Mouse (Mus musculus): ENCODE data around the gene Ldhb.
"Not testable (repeated sequence)": the region's sequence is repeated elsewhere in the genome, so short reads cannot be mapped to it uniquely, and the experiment has no call there.

Ldhb gene

DNA sequence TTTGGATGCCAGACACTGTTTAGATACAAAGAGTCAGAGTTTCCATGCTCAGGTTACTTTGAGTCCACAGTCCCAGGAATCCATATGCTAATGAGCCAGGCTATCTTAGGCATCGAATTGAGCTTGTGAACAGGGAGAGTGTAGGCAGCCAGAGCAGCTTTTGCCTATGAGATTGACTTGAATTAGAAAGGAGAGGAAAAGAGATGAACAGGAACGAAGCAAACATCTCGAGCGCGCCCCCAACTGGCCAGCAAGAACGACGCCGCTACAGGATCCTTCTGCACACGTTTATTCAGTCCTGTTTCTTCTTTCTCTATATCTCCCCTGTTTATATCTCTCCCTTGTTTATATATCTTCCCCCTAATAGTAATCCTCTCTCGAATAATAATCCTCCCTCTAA lies 7.2 kb upstream of the Ldhb start:
- no peak for DNase-seq (ENCODE audit: low read depth, low spot score)

DNA sequence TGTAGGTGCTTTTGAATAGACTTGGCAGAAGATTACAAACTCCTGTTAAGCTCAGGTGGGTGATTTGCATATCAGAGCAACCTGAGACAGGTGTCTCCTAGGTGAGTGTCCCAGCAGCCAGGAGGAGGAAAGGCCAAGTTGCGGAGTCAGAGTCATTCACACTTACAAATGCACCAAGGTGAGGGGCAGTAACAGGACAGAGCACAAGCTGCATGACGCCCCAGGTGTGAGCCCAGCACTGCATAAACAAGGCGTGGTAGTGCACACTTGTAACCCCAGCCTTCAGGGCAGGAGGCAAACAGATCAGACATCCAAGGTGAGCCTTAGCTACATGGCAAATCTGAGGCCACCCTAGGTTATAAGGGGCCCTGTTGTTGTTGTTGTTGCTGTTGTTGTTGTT lies 5.1 kb upstream of the Ldhb start:
- DNase-seq (ENCODE audit: low read depth, low spot score): no peak

- no peak for DNase-seq (ENCODE audit: low read depth, low spot score)
These were observed 3.9 kb upstream of the Ldhb start for GRCm38 (mm10) chr6:142511516-142512135.

DNA sequence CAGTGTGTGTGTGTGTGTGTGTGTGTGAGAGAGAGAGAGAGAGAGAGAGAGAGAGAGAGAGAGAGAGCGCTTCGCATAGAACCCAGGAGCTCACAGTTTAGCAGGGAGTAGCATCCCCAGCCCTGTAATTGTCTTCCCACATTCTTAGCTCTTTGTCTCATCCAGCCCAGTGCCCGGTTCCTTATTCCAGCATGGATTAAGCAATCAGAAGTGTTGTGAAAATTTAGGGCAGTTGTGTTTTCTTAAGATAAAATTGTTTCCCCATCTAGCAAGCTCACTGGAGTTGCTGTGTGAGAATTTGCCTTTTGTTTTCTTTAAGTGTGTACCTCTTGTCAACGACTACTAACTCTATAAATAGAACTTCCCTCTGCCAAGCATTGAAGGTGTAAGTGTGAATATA lies 906 bp upstream of the Ldhb start:
- no peak for DNase-seq (ENCODE audit: low read depth, low spot score)

DNA sequence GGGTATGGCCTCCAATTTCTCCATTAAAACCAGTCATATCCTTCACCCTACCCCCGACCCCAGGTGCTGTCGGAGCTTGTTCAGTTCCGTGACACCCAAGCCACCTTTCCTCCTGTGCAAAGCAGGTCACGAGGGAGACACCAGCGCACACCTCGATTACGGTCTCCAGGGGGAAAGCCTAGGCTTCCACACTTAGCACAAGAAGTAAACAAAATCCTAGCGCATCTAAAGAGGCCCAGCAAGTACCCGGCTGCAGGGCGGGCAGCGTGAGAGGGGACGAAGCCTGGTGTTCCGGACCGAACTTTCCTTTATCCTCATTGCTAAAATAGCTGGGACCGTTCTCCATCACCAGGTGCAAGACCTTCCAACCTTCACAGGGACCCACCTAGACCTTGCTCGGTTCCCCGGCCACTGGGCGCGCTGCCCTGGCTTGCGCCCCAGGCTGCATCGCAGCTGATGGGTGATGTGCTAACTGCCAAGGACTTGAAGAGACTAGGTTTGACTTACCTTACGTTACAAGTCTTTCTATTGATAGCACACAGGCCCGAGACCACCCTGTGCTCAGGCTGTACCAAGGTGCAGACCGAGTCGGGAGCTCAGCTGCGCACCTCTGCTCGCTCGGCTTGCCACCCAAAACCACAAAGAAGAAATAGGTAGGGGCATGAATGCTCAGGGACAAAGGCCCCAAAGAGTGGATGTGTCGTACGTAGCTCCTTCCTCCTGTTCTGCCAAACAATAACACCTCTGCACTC lies 548 bp downstream of the Ldhb start:
- DNase-seq (ENCODE audit: low read depth, low spot score): no peak

DNA sequence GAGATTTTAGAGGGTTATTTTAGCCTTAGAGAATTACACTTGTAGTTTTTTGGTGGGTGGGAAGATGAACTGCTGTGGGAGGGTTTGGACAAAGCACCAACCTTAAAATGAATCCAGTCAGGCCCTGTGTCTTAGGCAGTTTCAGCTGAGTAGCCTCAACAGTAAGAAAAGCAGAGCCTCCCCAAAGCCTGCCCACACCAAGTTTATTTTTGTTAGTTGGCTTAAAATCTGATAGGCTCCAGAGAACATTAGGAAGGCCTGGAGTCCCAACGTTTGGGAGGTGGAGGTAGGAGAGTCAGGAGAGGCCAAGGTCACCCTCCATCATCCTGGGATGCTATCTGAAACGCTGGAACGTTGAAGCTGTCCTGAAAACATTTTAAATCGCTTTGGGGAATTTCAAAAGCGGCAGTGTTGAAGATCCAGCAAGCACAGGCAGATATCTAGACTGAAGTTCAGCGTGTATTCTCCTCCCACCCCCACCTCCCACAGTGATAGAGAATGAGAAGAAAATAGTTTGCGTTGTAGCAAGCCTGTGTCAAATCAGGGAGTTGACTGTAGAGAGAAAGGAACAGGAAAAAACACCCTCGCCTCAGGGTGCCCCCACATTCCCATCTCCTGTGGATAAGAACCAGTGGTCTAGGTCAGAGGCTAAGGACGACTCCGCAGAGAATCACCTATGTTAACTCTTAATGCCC lies 1.3 kb downstream of the Ldhb start:
- no peak for DNase-seq (ENCODE audit: low read depth, low spot score)

- DNase-seq (ENCODE audit: low read depth, low spot score): no peak
These were observed 4.2 kb downstream of the Ldhb start for GRCm38 (mm10) chr6:142503601-142504000.

DNA sequence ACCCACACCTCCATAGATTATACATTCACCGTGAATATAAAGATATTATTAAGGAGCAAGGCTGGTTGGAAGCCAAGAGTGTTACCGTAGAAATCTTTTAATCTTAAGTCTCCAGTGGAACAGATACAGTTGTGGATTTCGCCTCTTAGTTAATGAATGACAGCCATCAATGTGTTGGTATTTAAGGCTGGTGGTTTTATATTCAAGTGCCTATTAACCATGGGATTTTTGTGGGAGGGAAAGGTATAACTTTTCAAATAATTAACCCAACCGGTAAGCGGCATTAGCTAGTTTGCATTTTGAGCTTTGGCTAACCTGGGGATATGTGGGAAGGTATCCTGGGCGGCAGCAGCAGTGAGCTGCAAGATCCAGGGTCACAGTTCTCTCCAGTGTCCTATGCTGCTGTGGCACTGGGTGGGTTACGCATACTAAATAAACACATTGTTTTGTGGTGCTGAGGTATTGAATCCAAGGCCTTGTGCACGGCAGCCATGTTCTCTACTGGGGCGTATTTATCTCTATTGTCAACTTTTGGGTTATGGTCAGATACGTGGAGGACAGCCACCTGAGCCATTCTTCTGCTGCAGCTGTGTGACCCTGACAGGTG lies 5.1 kb downstream of the Ldhb start:
- no peak for DNase-seq (ENCODE audit: low read depth, low spot score)

- DNase-seq (ENCODE audit: low read depth, low spot score): not testable (repeated sequence)
These were observed 17.6 kb downstream of the Ldhb start for GRCm38 (mm10) chr6:142490114-142490513.

DNA sequence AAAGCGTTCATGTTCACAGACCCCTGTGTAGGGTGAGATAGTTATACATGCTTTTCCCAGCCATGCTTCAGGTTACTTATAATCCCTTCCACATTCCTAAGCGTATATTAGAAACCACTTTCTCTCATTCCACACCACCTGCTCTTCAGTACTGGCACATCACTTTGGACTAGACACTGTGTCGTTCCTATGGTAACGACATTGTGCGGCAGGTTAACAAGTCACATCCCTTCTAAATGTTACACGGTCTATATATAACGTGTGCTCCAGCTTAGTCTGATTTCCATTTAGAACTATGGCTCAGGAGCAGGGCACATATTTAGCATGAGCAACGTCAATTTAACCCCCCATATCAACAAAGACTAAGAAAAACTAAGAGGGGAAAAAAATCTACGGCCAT lies 20.1 kb downstream of the Ldhb start:
- no peak for DNase-seq (ENCODE audit: low read depth, low spot score)

GRCm38 (mm10) chr6:142485478-142486123 lies 22.2 kb downstream of the Ldhb start:
- no peak for DNase-seq (ENCODE audit: low read depth, low spot score)

- no peak for DNase-seq (ENCODE audit: low read depth, low spot score)
These were observed 30.5 kb downstream of the Ldhb start for GRCm38 (mm10) chr6:142477239-142477638.

DNA sequence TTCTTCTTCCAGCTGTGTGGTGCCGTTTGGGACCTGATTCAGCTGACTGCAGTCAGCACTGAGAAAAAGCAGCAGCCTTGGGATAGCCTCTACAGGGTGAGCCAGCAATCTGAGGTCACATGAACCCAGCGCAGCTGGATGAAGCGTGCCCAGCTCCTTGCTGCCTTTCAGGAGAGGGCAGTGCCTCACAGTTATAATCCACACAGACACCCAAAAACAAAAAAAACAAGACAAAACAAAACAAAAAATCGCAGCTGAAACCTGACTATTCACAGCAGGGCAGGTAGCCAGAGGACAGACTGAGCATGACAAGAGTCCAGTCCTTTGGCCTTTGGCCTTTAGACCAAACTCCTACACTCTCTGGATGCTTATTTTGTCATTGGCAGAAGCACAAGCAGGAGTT lies 35.0 kb downstream of the Ldhb start, which contains the start of gene Gys2:
Gys2 (minus strand) TSS at position 309 of the 403 bp plus-strand sequence.
- no peak for DNase-seq (ENCODE audit: low read depth, low spot score)

GRCm38 (mm10) chr6:142471141-142471540 lies 36.6 kb downstream of the Ldhb start:
- DNase-seq (ENCODE audit: low read depth, low spot score): no peak

DNA sequence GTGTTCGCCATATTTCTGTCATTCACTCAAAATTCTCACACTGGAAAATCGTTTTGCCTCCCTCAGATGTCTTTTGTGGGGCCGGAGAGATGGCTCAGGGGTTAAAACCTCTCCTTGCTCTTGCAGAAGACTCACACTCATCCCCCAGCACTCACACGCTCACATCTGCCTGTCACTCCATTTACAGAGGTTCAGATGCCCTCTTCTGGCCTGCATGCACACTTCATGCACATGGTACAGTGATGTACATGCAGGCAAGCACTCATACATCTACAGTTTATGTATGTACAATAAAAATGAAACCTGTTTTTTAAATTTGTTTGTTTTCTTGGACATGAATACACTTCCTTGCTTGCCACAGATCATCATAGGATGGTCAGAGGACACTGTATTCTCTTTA lies 38.2 kb downstream of the Ldhb start:
- no peak for DNase-seq (ENCODE audit: low read depth, low spot score)

DNA sequence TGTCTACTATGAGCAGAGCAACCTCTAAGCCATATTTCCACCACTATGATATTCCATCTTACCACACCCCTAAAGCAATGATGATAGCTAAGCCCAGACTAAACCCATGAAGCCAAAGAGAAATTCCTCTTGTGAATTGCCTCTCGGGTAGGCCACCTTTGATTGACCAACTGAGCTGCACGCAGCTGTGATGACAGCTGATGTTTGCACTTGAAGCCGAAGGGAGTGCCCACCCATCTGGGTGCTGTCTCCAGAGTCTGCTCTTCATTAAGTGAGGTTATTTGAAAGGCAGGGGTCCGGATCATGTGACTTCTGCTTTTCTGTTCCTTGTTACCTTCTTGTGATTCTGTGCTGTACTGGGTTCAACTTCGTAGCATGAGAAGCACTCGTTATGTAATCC lies 45.6 kb downstream of the Ldhb start:
- no peak for DNase-seq (ENCODE audit: low read depth, low spot score)

GRCm38 (mm10) chr6:142459017-142459678 lies 48.6 kb downstream of the Ldhb start:
- DNase-seq (ENCODE audit: low read depth, low spot score): no peak

- no peak for DNase-seq (ENCODE audit: low read depth, low spot score)
These were observed 49.7 kb downstream of the Ldhb start for GRCm38 (mm10) chr6:142458010-142458409.

- no peak for DNase-seq (ENCODE audit: low read depth, low spot score)
These were observed 52.3 kb downstream of the Ldhb start for GRCm38 (mm10) chr6:142455314-142455996.

- no peak for DNase-seq (ENCODE audit: low read depth, low spot score)
These were observed 54.4 kb downstream of the Ldhb start for GRCm38 (mm10) chr6:142453311-142453710.

- DNase-seq (ENCODE audit: low read depth, low spot score): no peak
These were observed 56.4 kb downstream of the Ldhb start for GRCm38 (mm10) chr6:142451381-142451780.
